Comparison of ENCODE assay signal across 17 mouse cellular contexts in genomic region chr17:78894991-78895390, GRCm38 (mm10). TPM values are rescaled to one million over a fixed set of nuclear protein-coding genes. Genes with fewer than 3 reads are reported as not detected.
DNase-seq lines count a peak whose midpoint lies in the region; ATAC-seq and TF ChIP-seq lines count a peak whose summit lies in the region.
"Had no signal": no experiment of that assay in that cellular context is flagged by ENCODE, and none has a peak within 500 bp of the region (broad histone marks: within the 10 kb centered on the region; RNA-seq: fewer than 3 reads in every experiment).

No protein-coding gene starts in this region.

- TF ChIP-seq CTCF in stomach, postnatal 0 days (IDR thresholded peaks at IDR 0.05; ENCODE audit: low read depth) = no peak

- DNase-seq in heart, postnatal 25 days (ENCODE audit: low spot score) = no peak
- no peak for DNase-seq in kidney, postnatal 10 days
- no peak for DNase-seq in stomach, postnatal 0 days (ENCODE audit: low spot score)
- no peak for DNase-seq in adrenal gland, postnatal 14 days
- DNase-seq: gastrocnemius, postnatal 36 days; liver, embryonic 13.5 days had no signal

- 0 out of 2 replicates have a peak, but pooled peaks cover 4% of the 10 kb centered on the region for H3K4me1 ChIP-seq in heart, embryonic 12.5 days (replicated peaks)
- H3K4me1 ChIP-seq in kidney, embryonic 16.5 days (ENCODE audit: insufficient read depth, low read length) = no peaks in the 10 kb centered on the region
- no peaks in the 10 kb centered on the region for H3K4me1 ChIP-seq in stomach, embryonic 16.5 days (ENCODE audit: control insufficient read depth, insufficient read depth, low read length)
- no peaks in the 10 kb centered on the region for H3K4me1 ChIP-seq in stomach, postnatal 0 days (replicated peaks; ENCODE audit: control insufficient read depth, insufficient read depth)
- H3K4me1 ChIP-seq in midbrain, embryonic 15.5 days = no peaks in the 10 kb centered on the region
- H3K4me1 ChIP-seq: heart, embryonic 10.5 days; liver, embryonic 13.5 days; midbrain, embryonic 12.5 days had no signal

- no peak overlapping the region for H3K9ac ChIP-seq in heart, embryonic 12.5 days
- H3K9ac ChIP-seq in kidney, embryonic 16.5 days (replicated peaks; ENCODE audit: low read length) = 0 out of 2 replicates have a peak overlapping the region, but pooled peaks have one; percentile 52
- H3K9ac ChIP-seq in stomach, embryonic 16.5 days (ENCODE audit: low read length) = no peak overlapping the region
- H3K9ac ChIP-seq in stomach, postnatal 0 days (ENCODE audit: low read length) = no peak overlapping the region
- no peak overlapping the region for H3K9ac ChIP-seq in midbrain, embryonic 15.5 days
- H3K9ac ChIP-seq: liver, embryonic 13.5 days; midbrain, embryonic 12.5 days had no signal

- no peak overlapping the region for H3K27ac ChIP-seq in heart, embryonic 12.5 days (ENCODE audit: poor library complexity, severe bottlenecking)
- no peak overlapping the region for H3K27ac ChIP-seq in kidney, embryonic 16.5 days (ENCODE audit: low read length)
- H3K27ac ChIP-seq in stomach, embryonic 16.5 days (ENCODE audit: low read length) = no peak overlapping the region
- no peak overlapping the region for H3K27ac ChIP-seq in stomach, postnatal 0 days (replicated peaks)
- H3K27ac ChIP-seq in midbrain, embryonic 15.5 days = no peak overlapping the region
- H3K27ac ChIP-seq: heart, embryonic 10.5 days; liver, embryonic 13.5 days; midbrain, embryonic 12.5 days had no signal

- no peak for ATAC-seq in heart, embryonic 12.5 days (ENCODE audit: insufficient number of reproducible peaks, low FRiP score)
- ATAC-seq in kidney, embryonic 16.5 days (ENCODE audit: low FRiP score, low TSS enrichment) = no peak
- ATAC-seq in stomach, embryonic 16.5 days (ENCODE audit: insufficient read depth, low FRiP score) = no peak
- ATAC-seq in stomach, postnatal 0 days (ENCODE audit: low FRiP score, low TSS enrichment) = no peak
- ATAC-seq in midbrain, embryonic 15.5 days (replicated peaks) = no peak
- ATAC-seq: forebrain, embryonic 14.5 days; hindbrain, embryonic 16.5 days had no signal

- TF ChIP-seq EP300 in stomach, postnatal 0 days (optimal IDR thresholded peaks at IDR 0.05) = no peak

- WGBS in heart, embryonic 12.5 days = 72% methylated on average over 7 of the region's 7 CpGs
- 78% methylated on average over 7 of the region's 7 CpGs for WGBS in kidney, embryonic 16.5 days
- WGBS in stomach, embryonic 16.5 days = 77% methylated on average over 7 of the region's 7 CpGs
- WGBS in stomach, postnatal 0 days = 73% methylated on average over 7 of the region's 7 CpGs
- WGBS in midbrain, embryonic 15.5 days = 88% methylated on average over 7 of the region's 7 CpGs

- H3K4me3 ChIP-seq in heart, embryonic 12.5 days = no peak overlapping the region
- no peak overlapping the region for H3K4me3 ChIP-seq in kidney, embryonic 16.5 days (ENCODE audit: low read length)
- H3K4me3 ChIP-seq in stomach, embryonic 16.5 days (replicated peaks; ENCODE audit: low read length) = no peak overlapping the region
- H3K4me3 ChIP-seq in stomach, postnatal 0 days (ENCODE audit: low read depth, low read length) = no peak overlapping the region
- no peak overlapping the region for H3K4me3 ChIP-seq in midbrain, embryonic 15.5 days
- H3K4me3 ChIP-seq: erythroblast, embryonic 14.5 days; heart, embryonic 10.5 days; liver, embryonic 13.5 days; midbrain, embryonic 12.5 days; myocyte had no signal

- H3K9me3 ChIP-seq in heart, embryonic 12.5 days (replicated peaks) = no peaks in the 10 kb centered on the region
- H3K9me3 ChIP-seq in kidney, embryonic 16.5 days (ENCODE audit: low read length) = no peaks in the 10 kb centered on the region
- no peaks in the 10 kb centered on the region for H3K9me3 ChIP-seq in stomach, embryonic 16.5 days (replicated peaks; ENCODE audit: control insufficient read depth, low read length)
- H3K9me3 ChIP-seq in stomach, postnatal 0 days (ENCODE audit: control insufficient read depth, low read length) = no peaks in the 10 kb centered on the region
- H3K9me3 ChIP-seq in midbrain, embryonic 15.5 days = no peaks in the 10 kb centered on the region
- H3K9me3 ChIP-seq: heart, embryonic 10.5 days; liver, embryonic 13.5 days; midbrain, embryonic 12.5 days had no signal

- H3K36me3 ChIP-seq in heart, embryonic 12.5 days = no peaks in the 10 kb centered on the region
- H3K36me3 ChIP-seq in kidney, embryonic 16.5 days (ENCODE audit: insufficient read depth, low read length) = no peaks in the 10 kb centered on the region
- no peaks in the 10 kb centered on the region for H3K36me3 ChIP-seq in stomach, embryonic 16.5 days (ENCODE audit: control insufficient read depth, insufficient read depth, low read length)
- no peaks in the 10 kb centered on the region for H3K36me3 ChIP-seq in stomach, postnatal 0 days (ENCODE audit: control insufficient read depth, insufficient read depth, low read length)
- H3K36me3 ChIP-seq in midbrain, embryonic 15.5 days (replicated peaks) = no peaks in the 10 kb centered on the region
- H3K36me3 ChIP-seq: heart, embryonic 10.5 days; liver, embryonic 13.5 days; midbrain, embryonic 12.5 days had no signal

- H3K27me3 ChIP-seq in heart, embryonic 12.5 days (replicated peaks) = no peaks in the 10 kb centered on the region
- H3K27me3 ChIP-seq in kidney, embryonic 16.5 days (ENCODE audit: insufficient read depth, low read length) = no peaks in the 10 kb centered on the region
- H3K27me3 ChIP-seq in stomach, embryonic 16.5 days (ENCODE audit: control insufficient read depth, insufficient read depth, low read length) = no peaks in the 10 kb centered on the region
- H3K27me3 ChIP-seq in stomach, postnatal 0 days (ENCODE audit: control insufficient read depth, insufficient read depth, low read length) = no peaks in the 10 kb centered on the region
- H3K27me3 ChIP-seq in midbrain, embryonic 15.5 days (replicated peaks) = no peaks in the 10 kb centered on the region
- H3K27me3 ChIP-seq: liver, embryonic 13.5 days; midbrain, embryonic 12.5 days had no signal

- H3K4me2 ChIP-seq in heart, embryonic 12.5 days = peak overlapping the region; percentile 60
- peak overlapping the region; percentile 47; the same call in 1 of the 2 replicates for H3K4me2 ChIP-seq in kidney, embryonic 16.5 days (replicated peaks; ENCODE audit: low read depth, low read length)
- H3K4me2 ChIP-seq in stomach, embryonic 16.5 days (ENCODE audit: low read depth, low read length) = peak overlapping the region; percentile 40; the same call in 1 of the 2 replicates
- H3K4me2 ChIP-seq in stomach, postnatal 0 days (replicated peaks; ENCODE audit: low read depth) = no peak overlapping the region
- no peak overlapping the region for H3K4me2 ChIP-seq in midbrain, embryonic 15.5 days
- H3K4me2 ChIP-seq: liver, embryonic 13.5 days; midbrain, embryonic 12.5 days had no signal

- intact Hi-C loops in heart, postnatal 25 days (cut with DNase I) = no loop called here

RNA-seq across cellular contexts. Expression of gene Sult6b1, which starts 11.8 kb away (rescaled TPM):
- 0.15 TPM in 1 of 2 replicates, not detected in the other for polyA plus RNA-seq in heart, embryonic 12.5 days (2016; fragmentation: Nextera tagmentation; extraction: Ambion mirVana)
- not detected for total RNA-seq in heart, postnatal 25 days (2021)
- 0.23 TPM in 1 of 2 replicates, not detected in the other for polyA plus RNA-seq in kidney, embryonic 16.5 days (2015; fragmentation: Nextera tagmentation; extraction: Ambion mirVana)
- polyA plus RNA-seq in stomach, embryonic 16.5 days (2015; fragmentation: Nextera tagmentation; extraction: Ambion mirVana) = 0.21 TPM in 2 replicates
- polyA plus RNA-seq in stomach, postnatal 0 days (2015; fragmentation: Nextera tagmentation; extraction: Ambion mirVana) = 0.07 and 0.12 TPM in 2 replicates
- total RNA-seq in adrenal gland, postnatal 14 days (2021) = not detected in 2 replicates
- 0.14 and 0.32 TPM in 2 replicates for polyA plus RNA-seq in midbrain, embryonic 15.5 days (2015; fragmentation: Nextera tagmentation; extraction: Ambion mirVana)
- total RNA-seq: gastrocnemius, postnatal 36 days; layer of hippocampus, adult 18-20 months had no signal
- polyA plus RNA-seq: erythroblast, embryonic 14.5 days; hindbrain, embryonic 16.5 days had no signal

RNA-seq across cellular contexts. Expression of gene Eif2ak2, which starts 12.6 kb away (rescaled TPM):
- polyA plus RNA-seq in heart, embryonic 12.5 days (2016; fragmentation: Nextera tagmentation; extraction: Ambion mirVana) = 11.1 and 11.7 TPM in 2 replicates
- total RNA-seq in heart, postnatal 25 days (2021) = 1 to 10 TPM; 8.5 to 9.7 TPM
- 8.8 and 9.6 TPM in 2 replicates for polyA plus RNA-seq in kidney, embryonic 16.5 days (2015; fragmentation: Nextera tagmentation; extraction: Ambion mirVana)
- polyA plus RNA-seq in stomach, embryonic 16.5 days (2015; fragmentation: Nextera tagmentation; extraction: Ambion mirVana) = 10.7 and 13.1 TPM in 2 replicates
- polyA plus RNA-seq in stomach, postnatal 0 days (2015; fragmentation: Nextera tagmentation; extraction: Ambion mirVana) = 7.6 and 12.4 TPM in 2 replicates
- total RNA-seq in adrenal gland, postnatal 14 days (2021) = 20.6 and 23.3 TPM in 2 replicates
- polyA plus RNA-seq in midbrain, embryonic 15.5 days (2015; fragmentation: Nextera tagmentation; extraction: Ambion mirVana) = 2.2 and 4.3 TPM in 2 replicates

RNA-seq across cellular contexts. Expression of gene Cebpzos, which starts 21.3 kb away (rescaled TPM):
- 78.2 and 80.4 TPM in 2 replicates for polyA plus RNA-seq in heart, embryonic 12.5 days (2016; fragmentation: Nextera tagmentation; extraction: Ambion mirVana)
- 10 to 100 TPM; 54.9 to 58.6 TPM for total RNA-seq in heart, postnatal 25 days (2021)
- polyA plus RNA-seq in kidney, embryonic 16.5 days (2015; fragmentation: Nextera tagmentation; extraction: Ambion mirVana) = 96.5 and 98.1 TPM in 2 replicates
- 99.8 and 113 TPM in 2 replicates for polyA plus RNA-seq in stomach, embryonic 16.5 days (2015; fragmentation: Nextera tagmentation; extraction: Ambion mirVana)
- 131 and 136 TPM in 2 replicates for polyA plus RNA-seq in stomach, postnatal 0 days (2015; fragmentation: Nextera tagmentation; extraction: Ambion mirVana)
- total RNA-seq in adrenal gland, postnatal 14 days (2021) = 30.7 and 37.6 TPM in 2 replicates
- 103 TPM in 2 replicates for polyA plus RNA-seq in midbrain, embryonic 15.5 days (2015; fragmentation: Nextera tagmentation; extraction: Ambion mirVana)
- polyA plus RNA-seq: erythroblast, embryonic 14.5 days had no signal

RNA-seq across cellular contexts. Expression of gene Cebpz, which starts 41.9 kb away (rescaled TPM):
- 37.5 and 40.4 TPM in 2 replicates for polyA plus RNA-seq in heart, embryonic 12.5 days (2016; fragmentation: Nextera tagmentation; extraction: Ambion mirVana)
- 10 to 100 TPM; 18.9 to 19.2 TPM for total RNA-seq in heart, postnatal 25 days (2021)
- polyA plus RNA-seq in kidney, embryonic 16.5 days (2015; fragmentation: Nextera tagmentation; extraction: Ambion mirVana) = 46.8 and 56.7 TPM in 2 replicates
- polyA plus RNA-seq in stomach, embryonic 16.5 days (2015; fragmentation: Nextera tagmentation; extraction: Ambion mirVana) = 47.3 and 48.2 TPM in 2 replicates
- polyA plus RNA-seq in stomach, postnatal 0 days (2015; fragmentation: Nextera tagmentation; extraction: Ambion mirVana) = 32.6 and 44.7 TPM in 2 replicates
- total RNA-seq in adrenal gland, postnatal 14 days (2021) = 45.6 and 52.3 TPM in 2 replicates
- polyA plus RNA-seq in midbrain, embryonic 15.5 days (2015; fragmentation: Nextera tagmentation; extraction: Ambion mirVana) = 39.2 and 42.3 TPM in 2 replicates

RNA-seq across cellular contexts. Expression of gene Ndufaf7, which starts 41.9 kb away (rescaled TPM):
- 61.2 and 65.4 TPM in 2 replicates for polyA plus RNA-seq in heart, embryonic 12.5 days (2016; fragmentation: Nextera tagmentation; extraction: Ambion mirVana)
- total RNA-seq in heart, postnatal 25 days (2021) = 10 to 100 TPM; 47.3 to 48.6 TPM
- 64.4 and 66.3 TPM in 2 replicates for polyA plus RNA-seq in kidney, embryonic 16.5 days (2015; fragmentation: Nextera tagmentation; extraction: Ambion mirVana)
- polyA plus RNA-seq in stomach, embryonic 16.5 days (2015; fragmentation: Nextera tagmentation; extraction: Ambion mirVana) = 42.4 and 51.1 TPM in 2 replicates
- 37.8 and 40.6 TPM in 2 replicates for polyA plus RNA-seq in stomach, postnatal 0 days (2015; fragmentation: Nextera tagmentation; extraction: Ambion mirVana)
- total RNA-seq in adrenal gland, postnatal 14 days (2021) = 41.8 and 45.7 TPM in 2 replicates
- polyA plus RNA-seq in midbrain, embryonic 15.5 days (2015; fragmentation: Nextera tagmentation; extraction: Ambion mirVana) = 62.3 and 69.6 TPM in 2 replicates

Comparison
In these comparisons a context has a peak if more than half of its experiments do, and no peak if none do; other contexts are left out.
1. H3K4me2 ChIP-seq: peak in heart, embryonic 12.5 days (single experiment), kidney, embryonic 16.5 days (single experiment) and stomach, embryonic 16.5 days (single experiment); none in stomach, postnatal 0 days (single experiment) and midbrain, embryonic 15.5 days (single experiment).